In the genomic region with DNA sequence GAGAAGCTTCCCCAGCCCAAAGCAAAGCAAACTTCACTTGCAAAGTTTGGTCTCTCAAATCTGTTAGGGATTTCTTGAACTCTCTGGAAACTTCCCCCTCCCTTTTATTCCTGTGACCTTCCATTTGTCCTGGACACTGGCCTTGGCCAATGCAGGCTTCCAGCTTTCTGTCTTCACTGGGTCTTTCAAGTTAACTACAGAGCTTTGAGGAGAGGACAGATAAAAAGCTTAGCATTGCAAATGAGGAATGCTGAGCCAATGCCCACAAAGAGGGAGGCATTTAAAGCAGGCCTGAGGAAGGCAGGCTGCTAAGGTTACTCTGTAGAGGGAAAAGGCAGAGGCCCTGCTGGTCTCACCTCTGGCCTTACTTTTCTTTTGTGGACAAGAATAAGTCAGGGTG, we compare ENCODE assay signal across 21 mouse cellular contexts.
DNase-seq lines count a peak whose midpoint lies in the region; ATAC-seq lines count a peak whose summit lies in the region.
"Had no signal": no experiment of that assay in that cellular context is flagged by ENCODE, and none has a peak within 500 bp of the region (broad histone marks: within the 10 kb centered on the region; RNA-seq: fewer than 3 reads in every experiment).

No protein-coding gene starts in this region.

- no peaks in the 10 kb centered on the region for H3K27me3 ChIP-seq in heart, embryonic 13.5 days (replicated peaks)
- H3K27me3 ChIP-seq in midbrain, embryonic 10.5 days (ENCODE audit: low read depth, poor library complexity, severe bottlenecking), result no peaks in the 10 kb centered on the region
- H3K27me3 ChIP-seq in midbrain, embryonic 11.5 days (ENCODE audit: control insufficient read depth, insufficient read depth, low read length), result no peaks in the 10 kb centered on the region
- no peaks in the 10 kb centered on the region for H3K27me3 ChIP-seq in hindbrain, embryonic 16.5 days (replicated peaks; ENCODE audit: control insufficient read depth, insufficient read depth, low read length)
- H3K27me3 ChIP-seq: limb, embryonic 12.5 days; liver, embryonic 13.5 days; lung, embryonic 15.5 days; neural tube, embryonic 13.5 days had no signal

- H3K9ac ChIP-seq in heart, embryonic 13.5 days, result no peak overlapping the region
- H3K9ac ChIP-seq in midbrain, embryonic 11.5 days (ENCODE audit: low read length), result no peak overlapping the region
- H3K9ac ChIP-seq in hindbrain, embryonic 16.5 days (ENCODE audit: low read depth, low read length), result no peak overlapping the region
- H3K9ac ChIP-seq: limb, embryonic 12.5 days; liver, embryonic 13.5 days; lung, embryonic 15.5 days; neural tube, embryonic 13.5 days had no signal

- ATAC-seq in heart, embryonic 13.5 days (ENCODE audit: extremely low read depth, insufficient number of reproducible peaks, low FRiP score, low TSS enrichment), result no peak
- no peak for ATAC-seq in midbrain, embryonic 11.5 days (ENCODE audit: low FRiP score)
- peak; percentile 34; the same call in 1 of the 2 replicates for ATAC-seq in hindbrain, embryonic 16.5 days
- ATAC-seq: forebrain, embryonic 14.5 days had no signal

- H3K36me3 ChIP-seq in heart, embryonic 13.5 days, result no peaks in the 10 kb centered on the region
- H3K36me3 ChIP-seq in midbrain, embryonic 10.5 days, result no peaks in the 10 kb centered on the region
- H3K36me3 ChIP-seq in midbrain, embryonic 11.5 days (ENCODE audit: control insufficient read depth, insufficient read depth, low read length), result no peaks in the 10 kb centered on the region
- no peaks in the 10 kb centered on the region for H3K36me3 ChIP-seq in hindbrain, embryonic 16.5 days (ENCODE audit: control insufficient read depth, insufficient read depth, low read length)
- H3K36me3 ChIP-seq: embryonic facial prominence, embryonic 10.5 days; G1E; limb, embryonic 12.5 days; liver, embryonic 13.5 days; lung, embryonic 15.5 days; neural tube, embryonic 13.5 days had no signal

- H3K4me2 ChIP-seq in heart, embryonic 13.5 days, result no peak overlapping the region
- no peak overlapping the region for H3K4me2 ChIP-seq in midbrain, embryonic 11.5 days
- no peak overlapping the region for H3K4me2 ChIP-seq in hindbrain, embryonic 16.5 days (ENCODE audit: low read length)
- H3K4me2 ChIP-seq: limb, embryonic 12.5 days; liver, embryonic 13.5 days; lung, embryonic 15.5 days; neural tube, embryonic 13.5 days had no signal

- H3K4me3 ChIP-seq in heart, embryonic 13.5 days, result no peak overlapping the region
- no peak overlapping the region for H3K4me3 ChIP-seq in midbrain, embryonic 10.5 days
- H3K4me3 ChIP-seq in midbrain, embryonic 11.5 days (ENCODE audit: low read depth, low read length), result no peak overlapping the region
- no peak overlapping the region for H3K4me3 ChIP-seq in hindbrain, embryonic 16.5 days (ENCODE audit: low read length)
- H3K4me3 ChIP-seq: embryonic facial prominence, embryonic 10.5 days; limb, embryonic 12.5 days; liver, embryonic 13.5 days; lung, embryonic 15.5 days; neural tube, embryonic 13.5 days had no signal

- peaks cover 75% of the 10 kb centered on the region for H3K4me1 ChIP-seq in heart, embryonic 13.5 days
- peaks cover 36% of the 10 kb centered on the region for H3K4me1 ChIP-seq in midbrain, embryonic 10.5 days
- H3K4me1 ChIP-seq in midbrain, embryonic 11.5 days (ENCODE audit: control insufficient read depth, insufficient read depth, low read length), result peaks cover 6% of the 10 kb centered on the region; the same call in 1 of the 2 replicates
- H3K4me1 ChIP-seq in hindbrain, embryonic 16.5 days (ENCODE audit: control insufficient read depth, insufficient read depth, low read depth, low read length), result peaks cover 15% of the 10 kb centered on the region
- H3K4me1 ChIP-seq: liver, embryonic 13.5 days had no signal

- H3K27ac ChIP-seq in heart, embryonic 13.5 days (replicated peaks), result peak overlapping the region; percentile 63
- H3K27ac ChIP-seq in midbrain, embryonic 10.5 days (replicated peaks), result peak overlapping the region; percentile 72
- H3K27ac ChIP-seq in midbrain, embryonic 11.5 days (ENCODE audit: low read depth, low read length), result no peak overlapping the region
- peak overlapping the region; percentile 54; the same call in 1 of the 2 replicates for H3K27ac ChIP-seq in hindbrain, embryonic 16.5 days (ENCODE audit: low read depth, low read length)
- H3K27ac ChIP-seq: embryonic facial prominence, embryonic 10.5 days; limb, embryonic 12.5 days; liver, embryonic 13.5 days; lung, embryonic 15.5 days; neural tube, embryonic 13.5 days had no signal

- no peak for DNase-seq in heart, adult 9 months (ENCODE audit: low spot score in 2 of 2)
- peak; percentile 19 for DNase-seq in midbrain, embryonic 10.5 days (ENCODE audit: low spot score)
- no peak for DNase-seq in midbrain, embryonic 11.5 days (ENCODE audit: low spot score, missing footprints)
- DNase-seq in gastrocnemius, postnatal 10 days, result no peak
- no peak for DNase-seq in B cell, adult 2 months
- DNase-seq: cerebellum, adult 11 months; cerebellum, postnatal 36 days; kidney, adult 2 months; kidney, postnatal 14 days; layer of hippocampus, adult 9-11 months; liver, embryonic 13.5 days; right cerebral cortex, postnatal 4 days; thymus, postnatal 25 days had no signal

- H3K9me3 ChIP-seq in heart, embryonic 13.5 days, result no peaks in the 10 kb centered on the region
- H3K9me3 ChIP-seq in midbrain, embryonic 10.5 days (replicated peaks), result no peaks in the 10 kb centered on the region
- no peaks in the 10 kb centered on the region for H3K9me3 ChIP-seq in midbrain, embryonic 11.5 days (ENCODE audit: control insufficient read depth, low read length)
- H3K9me3 ChIP-seq in hindbrain, embryonic 16.5 days (ENCODE audit: control insufficient read depth, low read length), result no peaks in the 10 kb centered on the region
- H3K9me3 ChIP-seq: embryonic facial prominence, embryonic 10.5 days; limb, embryonic 12.5 days; lung, embryonic 15.5 days; neural tube, embryonic 13.5 days had no signal
